Mouse (Mus musculus): ENCODE measurements around the gene Smarca4. TPM values are rescaled to one million over a fixed set of nuclear protein-coding genes. Genes with fewer than 3 reads are reported as not detected.
A peak's percentile ranks its signal among the peaks of the same experiment; 100 is the strongest.

The Smarca4 gene
- polyA plus RNA-seq, 1 experiment from 2014 or later, result 51.1 TPM

- ATAC-seq (ENCODE audit: insufficient number of reproducible peaks, insufficient read depth, low FRiP score, low read depth), result peak; percentile 73
- peak within 1 kb of the TSS; percentile 81 for H3K9ac ChIP-seq (ENCODE audit: low read length)
- peak within 1 kb of the TSS; percentile 91 to 94 for H3K27ac ChIP-seq (replicated peaks in 1 of 2; ENCODE audit: control insufficient read depth in 1 of 2, insufficient read depth in 1 of 2, low read depth in 2 of 2, low read length in 2 of 2)
- 0 out of 2 replicates have a peak, but pooled peaks cover 3% of the 10 kb centered on the region for H3K36me3 ChIP-seq (ENCODE audit: control insufficient read depth, insufficient read depth, low read length)
- peak within 1 kb of the TSS; percentile 93 for H3K4me2 ChIP-seq (ENCODE audit: low read length)
- H3K9me3 ChIP-seq (ENCODE audit: control insufficient read depth, low read length), result no peaks in the 10 kb centered on the region
- peaks cover 16 to 33% of the 10 kb centered on the region in 2 experiments for H3K4me1 ChIP-seq (ENCODE audit: control insufficient read depth in 2 of 2, insufficient read depth in 2 of 2, low read length in 2 of 2)
- WGBS, result under 1% methylated on average over 47 of the region's 47 CpGs
- peak within 1 kb of the TSS; percentile 71 to 80 for H3K4me3 ChIP-seq (ENCODE audit: control insufficient read depth in 1 of 2, insufficient read depth in 1 of 2, low read depth in 1 of 2, low read length in 2 of 2)
- no peaks in the 10 kb centered on the region for H3K27me3 ChIP-seq (ENCODE audit: control insufficient read depth, insufficient read depth, low read length)
Measured at GRCm38 (mm10) chr9:21723377-21724146, 107.6 kb downstream of the Smarca4 start, which contains the start of gene Ldlr. TSS of gene Ldlr (plus strand) at chr9:21723483.

DNA sequence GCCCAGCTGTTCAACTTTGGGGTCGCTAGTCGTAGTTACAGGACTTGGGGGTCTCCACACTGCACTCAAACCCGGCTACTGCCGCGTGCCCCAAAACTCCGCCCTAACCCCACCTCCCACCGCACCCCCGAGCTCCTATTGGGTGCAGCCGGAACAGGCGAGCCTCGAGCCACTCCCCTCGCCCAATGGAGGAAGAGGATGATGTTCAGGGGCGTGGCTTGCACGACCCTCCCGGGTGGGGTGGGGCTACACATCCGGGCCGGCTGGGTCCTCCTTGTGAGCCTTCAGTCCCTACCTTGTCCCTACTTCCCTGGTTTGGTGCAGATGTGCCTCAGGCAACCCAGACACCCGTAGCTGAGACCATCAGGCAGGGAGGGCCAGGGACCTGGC, 108.2 kb downstream of the Smarca4 start:
- peaks cover 18 to 35% of the 10 kb centered on the region in 2 experiments for H3K4me1 ChIP-seq (ENCODE audit: control insufficient read depth in 2 of 2, insufficient read depth in 2 of 2, low read length in 2 of 2)
- peak; percentile 93 for ATAC-seq (ENCODE audit: insufficient number of reproducible peaks, insufficient read depth, low FRiP score, low read depth)
- H3K9ac ChIP-seq (ENCODE audit: low read length), result peak overlapping the region; percentile 81
- H3K36me3 ChIP-seq (ENCODE audit: control insufficient read depth, insufficient read depth, low read length), result 0 out of 2 replicates have a peak, but pooled peaks cover 3% of the 10 kb centered on the region
- no peaks in the 10 kb centered on the region for H3K9me3 ChIP-seq (ENCODE audit: control insufficient read depth, low read length)
- peak overlapping the region; percentile 93 for H3K4me2 ChIP-seq (ENCODE audit: low read length)
- no peaks in the 10 kb centered on the region for H3K27me3 ChIP-seq (ENCODE audit: control insufficient read depth, insufficient read depth, low read length)
- under 1% methylated on average over 18 of the region's 18 CpGs for WGBS
- peak overlapping the region; percentile 91 to 94 for H3K27ac ChIP-seq (replicated peaks in 1 of 2; ENCODE audit: control insufficient read depth in 1 of 2, insufficient read depth in 1 of 2, low read depth in 2 of 2, low read length in 2 of 2)
- H3K4me3 ChIP-seq (ENCODE audit: control insufficient read depth in 1 of 2, insufficient read depth in 1 of 2, low read depth in 1 of 2, low read length in 2 of 2), result peak overlapping the region; percentile 71 to 80

DNA sequence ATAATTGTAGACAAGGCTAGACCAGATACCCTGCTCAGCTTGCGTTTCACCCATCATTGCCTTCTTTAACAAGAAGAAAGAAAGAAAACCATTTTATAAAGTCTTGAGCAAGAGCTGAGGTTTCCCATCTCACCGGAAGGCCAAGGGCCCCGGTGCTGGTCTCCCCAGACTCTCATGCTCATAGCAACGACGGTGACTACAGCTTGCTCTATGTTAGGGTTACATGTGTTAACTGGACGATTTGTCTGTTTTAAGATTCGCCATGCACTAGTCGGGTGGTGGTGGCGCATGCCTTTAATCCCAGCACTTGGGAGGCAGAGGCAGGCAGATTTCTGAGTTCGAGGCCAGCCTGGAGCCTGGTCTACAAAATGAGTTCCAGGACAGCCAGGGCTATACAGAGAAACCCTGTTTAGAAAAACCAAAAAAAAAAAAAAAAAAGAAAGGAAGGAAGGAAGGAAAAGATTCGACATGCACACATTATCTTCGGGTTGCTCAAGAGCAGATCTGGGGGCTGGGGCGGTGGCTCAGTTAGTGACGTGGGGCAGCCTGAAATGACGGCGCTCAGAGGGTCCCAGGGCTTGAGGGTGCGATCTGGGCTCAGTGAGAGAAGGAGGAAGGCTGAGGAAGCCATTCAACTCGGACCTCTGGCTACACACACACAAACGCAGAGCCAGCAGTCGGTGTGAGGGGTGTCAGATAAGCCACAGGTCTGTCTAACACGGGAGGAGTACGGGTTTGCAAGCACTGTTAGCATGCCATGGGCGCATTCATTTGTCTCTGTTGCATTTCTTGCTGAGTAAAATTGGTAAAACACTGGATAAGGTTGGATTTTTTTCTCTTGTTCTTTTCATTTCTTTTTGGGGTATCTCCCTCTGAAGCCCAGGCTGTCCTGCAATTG, 109.5 kb downstream of the Smarca4 start:
- H3K4me1 ChIP-seq (ENCODE audit: control insufficient read depth in 2 of 2, insufficient read depth in 2 of 2, low read length in 2 of 2), result peaks cover 20 to 40% of the 10 kb centered on the region in 2 experiments
- 0 out of 2 replicates have a peak, but pooled peaks cover 3% of the 10 kb centered on the region for H3K36me3 ChIP-seq (ENCODE audit: control insufficient read depth, insufficient read depth, low read length)
- peak overlapping the region; percentile 11 to 80; a peak in 2 of 4 replicates for H3K4me3 ChIP-seq (ENCODE audit: control insufficient read depth in 1 of 2, insufficient read depth in 1 of 2, low read depth in 1 of 2, low read length in 2 of 2)
- H3K9me3 ChIP-seq (ENCODE audit: control insufficient read depth, low read length), result no peaks in the 10 kb centered on the region
- ATAC-seq (ENCODE audit: insufficient number of reproducible peaks, insufficient read depth, low FRiP score, low read depth), result no peak
- H3K27ac ChIP-seq (replicated peaks in 1 of 2; ENCODE audit: control insufficient read depth in 1 of 2, insufficient read depth in 1 of 2, low read depth in 2 of 2, low read length in 2 of 2), result no peak overlapping the region
- peak overlapping the region; percentile 65 for H3K9ac ChIP-seq (ENCODE audit: low read length)
- WGBS, result 56% methylated on average over 23 of the region's 23 CpGs
- peak overlapping the region; percentile 93 for H3K4me2 ChIP-seq (ENCODE audit: low read length)
- no peaks in the 10 kb centered on the region for H3K27me3 ChIP-seq (ENCODE audit: control insufficient read depth, insufficient read depth, low read length)

GRCm38 (mm10) chr9:21726218-21726975, 110.4 kb downstream of the Smarca4 start:
- Histone ChIP-seq H3K9ac (ENCODE audit: low read length) (no peak overlapping the region), H3K4me3 (ENCODE audit: control insufficient read depth in 1 of 2, insufficient read depth in 1 of 2, low read depth in 1 of 2, low read length in 2 of 2) (no peak overlapping the region), H3K27ac (replicated peaks in 1 of 2; ENCODE audit: control insufficient read depth in 1 of 2, insufficient read depth in 1 of 2, low read depth in 2 of 2, low read length in 2 of 2) (no peak overlapping the region), H3K4me1 (ENCODE audit: control insufficient read depth in 2 of 2, insufficient read depth in 2 of 2, low read length in 2 of 2) (peaks cover 14 to 34% of the 10 kb centered on the region in 2 experiments), H3K36me3 (ENCODE audit: control insufficient read depth, insufficient read depth, low read length) (0 out of 2 replicates have a peak, but pooled peaks cover 3% of the 10 kb centered on the region), H3K9me3 (ENCODE audit: control insufficient read depth, low read length) (no peaks in the 10 kb centered on the region), H3K27me3 (ENCODE audit: control insufficient read depth, insufficient read depth, low read length) (no peaks in the 10 kb centered on the region), H3K4me2 (ENCODE audit: low read length) (peak overlapping the region; percentile 93; the same call in 1 of the 2 replicates)
- ATAC-seq (ENCODE audit: insufficient number of reproducible peaks, insufficient read depth, low FRiP score, low read depth), result no peak
- 67% methylated on average over 14 of the region's 14 CpGs for WGBS

- 77% methylated on average over 10 of the region's 10 CpGs for WGBS
- no peak overlapping the region for H3K9ac ChIP-seq (ENCODE audit: low read length)
Measured at GRCm38 (mm10) chr9:21728261-21728832, 112.4 kb downstream of the Smarca4 start.

DNA sequence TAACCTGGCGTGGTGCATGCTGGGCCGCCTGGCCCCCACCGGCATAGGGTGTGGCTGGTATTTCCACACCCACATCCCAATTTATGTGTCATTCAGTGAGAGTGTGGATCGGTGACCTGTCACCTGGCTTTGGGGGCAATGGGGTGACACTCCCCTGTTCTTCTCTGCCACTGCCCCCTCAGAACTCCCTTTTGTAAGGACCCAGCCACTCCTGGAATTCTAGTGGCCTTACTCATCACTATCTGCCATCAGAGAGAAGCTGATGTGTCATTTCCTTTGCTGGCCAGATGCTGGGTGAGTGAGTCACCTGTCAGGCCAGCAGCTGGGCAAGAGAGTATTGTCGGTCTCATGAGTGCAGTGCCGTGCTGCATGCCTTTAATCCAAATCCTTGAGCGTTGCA, 113.3 kb downstream of the Smarca4 start:
- peaks cover 14 to 26% of the 10 kb centered on the region in 2 experiments for H3K4me1 ChIP-seq (ENCODE audit: control insufficient read depth in 2 of 2, insufficient read depth in 2 of 2, low read length in 2 of 2)
- H3K27me3 ChIP-seq (ENCODE audit: control insufficient read depth, insufficient read depth, low read length), result no peaks in the 10 kb centered on the region
- no peak overlapping the region for H3K4me2 ChIP-seq (ENCODE audit: low read length)
- no peak overlapping the region for H3K9ac ChIP-seq (ENCODE audit: low read length)
- 57% methylated on average over 7 of the region's 7 CpGs for WGBS
- H3K36me3 ChIP-seq (ENCODE audit: control insufficient read depth, insufficient read depth, low read length), result peaks cover 30% of the 10 kb centered on the region
- ATAC-seq (ENCODE audit: insufficient number of reproducible peaks, insufficient read depth, low FRiP score, low read depth), result no peak
- no peak overlapping the region for H3K27ac ChIP-seq (replicated peaks in 1 of 2; ENCODE audit: control insufficient read depth in 1 of 2, insufficient read depth in 1 of 2, low read depth in 2 of 2, low read length in 2 of 2)
- no peak overlapping the region for H3K4me3 ChIP-seq (ENCODE audit: control insufficient read depth in 1 of 2, insufficient read depth in 1 of 2, low read depth in 1 of 2, low read length in 2 of 2)
- no peaks in the 10 kb centered on the region for H3K9me3 ChIP-seq (ENCODE audit: control insufficient read depth, low read length)

More at GRCm38 (mm10) chr9:21728261-21728832, 112.4 kb downstream of the Smarca4 start:
- H3K4me1 ChIP-seq (ENCODE audit: control insufficient read depth in 2 of 2, insufficient read depth in 2 of 2, low read length in 2 of 2), result peaks cover 14 to 26% of the 10 kb centered on the region in 2 experiments
- H3K36me3 ChIP-seq (ENCODE audit: control insufficient read depth, insufficient read depth, low read length), result peaks cover 21% of the 10 kb centered on the region
- peak overlapping the region in 1 of 2 experiments; percentile 14; a peak in 1 of 4 replicates for H3K27ac ChIP-seq (replicated peaks in 1 of 2; ENCODE audit: control insufficient read depth in 1 of 2, insufficient read depth in 1 of 2, low read depth in 2 of 2, low read length in 2 of 2)
- no peak overlapping the region for H3K4me3 ChIP-seq (ENCODE audit: control insufficient read depth in 1 of 2, insufficient read depth in 1 of 2, low read depth in 1 of 2, low read length in 2 of 2)
- H3K9me3 ChIP-seq (ENCODE audit: control insufficient read depth, low read length), result no peaks in the 10 kb centered on the region
- H3K27me3 ChIP-seq (ENCODE audit: control insufficient read depth, insufficient read depth, low read length), result no peaks in the 10 kb centered on the region
- H3K4me2 ChIP-seq (ENCODE audit: low read length), result no peak overlapping the region
- no peak for ATAC-seq (ENCODE audit: insufficient number of reproducible peaks, insufficient read depth, low FRiP score, low read depth)

Data from heart, embryonic 14.5 days (tissue).